Mouse (Mus musculus) kidney, adult 2 months (tissue): ENCODE measurements around the gene Maml3. TPM values are rescaled to one million over a fixed set of nuclear protein-coding genes. Genes with fewer than 3 reads are reported as not detected.

ENCODE experiments used
- DNase-seq: peaks from one replicate; pipeline ENCODE4 v3.0.0; 2021
- H3K27ac ChIP-seq: fragments of 200-500 bp; 2 replicates; pipeline ENCODE4 v1.5.1; 2012; ENCODE audit warnings: low read depth, low read length, control low read depth, inconsistent platforms; ENCODE audit not compliant: insufficient read depth
- H3K27me3 ChIP-seq: fragments of 200-500 bp; replicated peaks from 2 replicates; pipeline ENCODE4 v1.6.1; 2012; ENCODE audit warnings: mild to moderate bottlenecking, moderate library complexity, low read length, inconsistent platforms; ENCODE audit not compliant: control insufficient read depth, insufficient read depth
- H3K36me3 ChIP-seq: fragments of 200-500 bp; 2 replicates; pipeline ENCODE4 v1.6.1; 2012; ENCODE audit warnings: mild to moderate bottlenecking, moderate library complexity, low read length, inconsistent platforms; ENCODE audit not compliant: control insufficient read depth, insufficient read depth
- H3K4me1 ChIP-seq: fragments of 200-500 bp; 2 replicates; pipeline ENCODE4 v1.6.1; 2011; ENCODE audit warnings: low read length; ENCODE audit not compliant: control insufficient read depth, insufficient read depth
- H3K4me3 ChIP-seq: fragments of 200-500 bp; 2 replicates; pipeline ENCODE4 v1.5.1; 2011; ENCODE audit warnings: mild to moderate bottlenecking, low read depth, low read length, control low read depth; ENCODE audit not compliant: insufficient read depth
- CTCF ChIP-seq: fragments of 200-500 bp; conservative IDR thresholded peaks from 2 replicates; pipeline ENCODE4 v1.5.1; 2011; ENCODE audit warnings: low read depth, mild to moderate bottlenecking, control low read depth, low read length, moderate library complexity, mixed read lengths; ENCODE audit not compliant: insufficient read depth, insufficient read length
- POLR2A ChIP-seq: fragments of 200-500 bp; IDR thresholded peaks from one replicate; pipeline ENCODE4 v1.6.1; 2011; ENCODE audit warnings: low read depth, low read length, control low read depth
- WGBS: fragments of 180-500 bp; shearing (Covaris S2); methylation state at CpG from one replicate; pipeline ENCODE4 v1.1.7; 2018; 5-methylcytosine and 5-hydroxymethylcytosine counted together
- polyA plus RNA-seq: library from polyadenylated mRNA; depleted of rRNA; stranded (reverse); fragments of >200 nt; gene quantifications from 2 replicates; pipeline ENCODE4 v1.2.3, GENCODE M21; 2012

Maml3 gene
- polyA plus RNA-seq, 1 experiment = 3.6 TPM

- Histone ChIP-seq H3K27me3 (no peaks in the 10 kb centered on the region), H3K4me3 (no peak overlapping the region), H3K27ac (no peak overlapping the region), H3K36me3 (no peaks in the 10 kb centered on the region), H3K4me1 (no peaks in the 10 kb centered on the region)
- WGBS = 80% methylated on average over 2 of the region's 2 CpGs
- no peak for DNase-seq
- no peak for TF ChIP-seq POLR2A
- no peak for TF ChIP-seq CTCF
Observed at GRCm38 (mm10) chr3:51651149-51651548, 453.7 kb downstream of the Maml3 start.

DNA sequence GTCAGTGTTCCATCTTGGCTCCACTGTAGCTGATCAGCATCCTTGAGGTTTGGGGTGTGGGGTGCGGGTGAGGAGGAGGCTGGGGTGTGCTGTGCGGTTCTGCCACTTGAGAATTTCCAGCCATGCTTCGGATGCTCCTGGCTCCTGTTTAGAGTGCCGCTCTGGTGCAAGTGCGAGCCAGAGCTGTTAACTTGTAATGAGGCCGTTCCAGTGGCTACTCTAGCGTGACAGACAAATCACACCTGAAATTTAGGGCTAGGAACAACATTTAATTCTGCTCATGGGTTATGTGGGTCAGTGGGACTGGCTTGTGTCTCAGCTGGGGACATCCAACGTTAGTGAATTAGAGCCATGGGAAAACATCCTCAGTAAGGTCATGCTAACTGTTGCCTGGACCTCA, 454.9 kb downstream of the Maml3 start:
- H3K27ac ChIP-seq = no peak overlapping the region
- TF ChIP-seq POLR2A = no peak
- TF ChIP-seq CTCF = no peak
- peak; percentile 74 for DNase-seq
- H3K4me1 ChIP-seq = no peaks in the 10 kb centered on the region
- H3K27me3 ChIP-seq = no peaks in the 10 kb centered on the region
- H3K4me3 ChIP-seq = no peak overlapping the region
- no peaks in the 10 kb centered on the region for H3K36me3 ChIP-seq
- 31% methylated on average over 8 of the region's 8 CpGs for WGBS

GRCm38 (mm10) chr3:51649426-51649825, 455.4 kb downstream of the Maml3 start:
- TF ChIP-seq POLR2A (no peak), CTCF (no peak)
- whole genome bisulfite sequencing = 38% methylated on average over 8 of the region's 8 CpGs
- peak; percentile 70 for DNase-seq
- no peaks in the 10 kb centered on the region for H3K27me3 ChIP-seq
- no peaks in the 10 kb centered on the region for H3K36me3 ChIP-seq
- no peak overlapping the region for H3K27ac ChIP-seq
- H3K4me1 ChIP-seq = no peaks in the 10 kb centered on the region
- no peak overlapping the region for H3K4me3 ChIP-seq

- Histone ChIP-seq H3K27ac (no peak overlapping the region), H3K4me3 (no peak overlapping the region), H3K27me3 (no peaks in the 10 kb centered on the region), H3K4me1 (no peaks in the 10 kb centered on the region), H3K36me3 (no peaks in the 10 kb centered on the region)
- WGBS = 40% methylated on average over 15 of the region's 15 CpGs
- TF ChIP-seq POLR2A (no peak), CTCF (peak; percentile 89)
- DNase-seq = peak; percentile 74
Observed at GRCm38 (mm10) chr3:51648037-51648664, 456.7 kb downstream of the Maml3 start.

DNA sequence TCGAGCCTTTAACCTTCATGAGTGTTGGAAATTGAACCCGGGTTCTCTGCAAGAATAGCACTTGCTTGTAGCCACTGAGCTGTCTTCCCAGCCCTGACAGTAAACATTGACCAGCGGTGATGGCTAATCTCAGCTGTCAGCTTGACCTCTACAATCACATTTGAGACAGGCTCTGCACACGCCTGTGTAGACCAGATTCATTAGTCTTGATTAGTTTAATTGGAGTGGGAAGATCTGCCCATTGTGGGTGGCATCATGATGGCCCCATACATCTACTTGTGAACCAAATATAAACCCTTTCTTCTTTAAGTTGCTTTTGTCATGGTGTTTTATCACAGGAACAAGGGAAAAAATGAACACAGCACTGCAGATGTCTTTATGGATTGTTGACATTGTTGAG, 457.5 kb downstream of the Maml3 start:
- no peaks in the 10 kb centered on the region for H3K36me3 ChIP-seq
- TF ChIP-seq POLR2A (no peak), CTCF (no peak)
- no peaks in the 10 kb centered on the region for H3K4me1 ChIP-seq
- 86% methylated on average over 4 of the region's 4 CpGs for WGBS
- H3K27me3 ChIP-seq = no peaks in the 10 kb centered on the region
- H3K4me3 ChIP-seq = no peak overlapping the region
- no peak for DNase-seq
- H3K27ac ChIP-seq = no peak overlapping the region

DNA sequence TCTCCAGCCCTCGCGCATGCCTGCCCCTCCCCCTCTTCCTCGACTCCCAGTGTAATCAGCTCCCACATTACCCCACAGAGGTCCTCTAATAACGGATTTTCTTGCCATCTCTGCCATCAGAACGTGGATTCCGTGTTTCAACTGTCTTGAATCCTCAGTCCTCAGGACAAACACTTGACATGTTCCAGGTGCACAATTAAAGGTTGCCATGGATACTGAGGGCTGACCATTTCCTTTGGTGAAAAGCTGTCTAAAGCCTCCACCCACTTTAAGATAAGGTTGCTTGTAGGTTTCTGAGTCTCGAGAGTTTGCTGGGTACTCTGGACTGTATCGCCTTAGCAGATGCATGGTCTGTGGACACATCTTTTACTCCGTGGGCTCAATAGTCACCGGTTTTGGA, 458.6 kb downstream of the Maml3 start:
- TF ChIP-seq POLR2A (no peak), CTCF (no peak)
- WGBS = 81% methylated on average over 10 of the region's 10 CpGs
- Histone ChIP-seq H3K27ac (no peak overlapping the region), H3K36me3 (no peaks in the 10 kb centered on the region), H3K4me1 (no peaks in the 10 kb centered on the region), H3K4me3 (no peak overlapping the region), H3K27me3 (no peaks in the 10 kb centered on the region)
- no peak for DNase-seq

DNA sequence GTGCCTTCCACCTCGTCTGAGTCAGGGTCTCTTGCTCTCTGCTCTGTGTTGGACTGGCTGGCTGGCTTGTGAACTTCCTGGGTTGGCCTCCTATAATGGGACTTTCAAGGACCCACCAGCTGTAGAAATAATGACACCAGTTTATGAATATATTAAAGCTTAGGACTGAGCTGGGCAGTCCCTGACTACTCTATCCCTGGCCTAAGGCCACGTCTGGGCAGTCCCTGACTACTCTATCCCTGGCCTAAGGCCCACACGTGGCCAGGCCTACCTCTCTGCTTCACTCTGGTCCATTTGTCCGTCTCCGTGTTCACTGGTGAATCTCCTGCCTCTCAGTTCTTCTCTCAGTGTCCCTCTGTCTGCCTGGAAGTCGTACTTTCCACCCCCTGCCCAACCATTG, 459.4 kb downstream of the Maml3 start:
- Histone ChIP-seq H3K27me3 (no peaks in the 10 kb centered on the region), H3K27ac (no peak overlapping the region), H3K4me3 (no peak overlapping the region), H3K36me3 (no peaks in the 10 kb centered on the region), H3K4me1 (no peaks in the 10 kb centered on the region)
- WGBS = 98% methylated on average over 6 of the region's 6 CpGs
- no peak for TF ChIP-seq CTCF
- no peak for TF ChIP-seq POLR2A
- DNase-seq = no peak

DNA sequence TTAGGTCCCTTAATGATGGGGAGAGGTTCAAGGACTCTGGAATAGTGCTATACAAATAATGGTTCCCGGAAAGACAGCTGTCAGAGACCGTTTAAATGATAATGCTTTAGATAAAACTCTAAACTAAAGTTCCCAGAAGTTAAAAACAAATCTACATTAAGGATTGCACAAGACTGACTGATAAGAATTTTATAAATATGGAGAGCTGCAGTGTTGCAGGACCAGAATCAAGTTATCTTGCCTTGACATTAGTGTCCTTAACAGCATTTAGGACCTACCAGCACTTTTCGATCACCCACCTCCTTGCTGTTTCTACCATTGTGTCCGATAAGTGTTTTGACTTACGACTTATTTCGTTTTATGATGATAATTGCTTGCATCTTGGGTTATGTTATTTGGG, 466.6 kb downstream of the Maml3 start:
- Histone ChIP-seq H3K27me3 (no peaks in the 10 kb centered on the region), H3K4me3 (no peak overlapping the region), H3K27ac (no peak overlapping the region), H3K36me3 (no peaks in the 10 kb centered on the region), H3K4me1 (no peaks in the 10 kb centered on the region)
- no peak for DNase-seq
- WGBS = 92% methylated on average over 6 of the region's 6 CpGs
- no peak for TF ChIP-seq POLR2A
- no peak for TF ChIP-seq CTCF
